Mouse (Mus musculus) neural tube, embryonic 13.5 days (tissue): ENCODE data around the gene Gbp5. TPM values are rescaled to one million over a fixed set of nuclear protein-coding genes. Genes with fewer than 3 reads are reported as not detected.
"Not testable (repeated sequence)": the region's sequence is repeated elsewhere in the genome, so short reads cannot be mapped to it uniquely, and the experiment has no call there.

ENCODE experiments used
- ATAC-seq: fragments of 200-750 bp; cut with Nextera tagmentation; 2 replicates; pipeline ENCODE4 v1.8.0; 2017; ENCODE audit warnings: low read depth, mild to moderate bottlenecking, moderate TSS enrichment, moderate library complexity
- H3K27ac ChIP-seq: fragments of 300-500 bp; sonication (generic); replicated peaks from 2 replicates; pipeline ENCODE4 v1.5.1; 2015; ENCODE audit warnings: moderate library complexity, mild to moderate bottlenecking, inconsistent platforms
- H3K27me3 ChIP-seq: fragments of 300-500 bp; sonication (generic); 2 replicates; pipeline ENCODE4 v1.6.1; 2015; ENCODE audit warnings: mild to moderate bottlenecking, inconsistent platforms
- H3K36me3 ChIP-seq: fragments of 300-500 bp; sonication (generic); 2 replicates; pipeline ENCODE4 v1.6.1; 2015; ENCODE audit warnings: mild to moderate bottlenecking, inconsistent platforms
- H3K4me1 ChIP-seq: fragments of 300-500 bp; sonication (generic); replicated peaks from 2 replicates; pipeline ENCODE4 v1.6.1; 2015; ENCODE audit warnings: inconsistent platforms
- H3K4me2 ChIP-seq: fragments of 300-500 bp; sonication (generic); 2 replicates; pipeline ENCODE4 v1.6.1; 2015; ENCODE audit warnings: inconsistent platforms, mild to moderate bottlenecking, moderate library complexity
- H3K4me3 ChIP-seq: fragments of 300-500 bp; sonication (generic); 2 replicates; pipeline ENCODE4 v1.5.1; 2015; ENCODE audit warnings: mild to moderate bottlenecking, inconsistent platforms
- H3K9ac ChIP-seq: fragments of 300-500 bp; sonication (generic); 2 replicates; pipeline ENCODE4 v1.6.1; 2015; ENCODE audit warnings: moderate library complexity, mild to moderate bottlenecking, inconsistent platforms
- H3K9me3 ChIP-seq: fragments of 300-500 bp; sonication (generic); 2 replicates; pipeline ENCODE4 v1.6.1; 2016; ENCODE audit warnings: inconsistent platforms
- WGBS: fragments of 180-500 bp; shearing (Covaris S2); methylation state at CpG from one replicate; pipeline ENCODE4 v1.1.7; 2015; 5-methylcytosine and 5-hydroxymethylcytosine counted together
- polyA plus RNA-seq: library from polyadenylated mRNA; unstranded; fragments of >200 nt; fragmentation: Nextera tagmentation; extraction: Ambion mirVana; gene quantifications from 2 replicates; pipeline ENCODE4 v1.2.1, GENCODE M21; 2015

Gene Gbp5
- polyA plus RNA-seq, 1 experiment from 2014 or later = 0.07 TPM

GRCm38 (mm10) chr3:142554601-142555000 lies 60.8 kb downstream of the Gbp5 start:
- H3K4me3 ChIP-seq = no peak overlapping the region
- no peak overlapping the region for H3K27ac ChIP-seq
- H3K9ac ChIP-seq = no peak overlapping the region
- ATAC-seq = no peak
- no peaks in the 10 kb centered on the region for H3K4me1 ChIP-seq
- WGBS = 77% methylated on average over 1 of the region's 1 CpGs
- no peaks in the 10 kb centered on the region for H3K36me3 ChIP-seq
- H3K27me3 ChIP-seq = no peaks in the 10 kb centered on the region
- no peaks in the 10 kb centered on the region for H3K9me3 ChIP-seq
- no peak overlapping the region for H3K4me2 ChIP-seq

- H3K9me3 ChIP-seq = no peaks in the 10 kb centered on the region
- peaks cover 9% of the 10 kb centered on the region; the same call in 1 of the 2 replicates for H3K4me1 ChIP-seq
- WGBS = 89% methylated on average over 11 of the region's 11 CpGs
- no peaks in the 10 kb centered on the region for H3K27me3 ChIP-seq
- H3K4me3 ChIP-seq = no peak overlapping the region
- H3K27ac ChIP-seq = no peak overlapping the region
- H3K36me3 ChIP-seq = no peaks in the 10 kb centered on the region
- H3K9ac ChIP-seq = no peak overlapping the region
- no peak overlapping the region for H3K4me2 ChIP-seq
- ATAC-seq = no peak
These were observed 61.8 kb downstream of the Gbp5 start for GRCm38 (mm10) chr3:142555623-142556022.

GRCm38 (mm10) chr3:142559632-142560228 lies 66.0 kb downstream of the Gbp5 start, which contains the start of gene Gbp3:
Gene Gbp3, plus strand, starts transcription at chr3:142560026.
- Histone ChIP-seq H3K27ac (no peak within 1 kb of the TSS), H3K9ac (0 out of 2 replicates have a peak within 1 kb of the TSS, but pooled peaks have one; percentile 31), H3K9me3 (no peaks in the 10 kb centered on the region), H3K36me3 (no peaks in the 10 kb centered on the region), H3K4me2 (peak within 1 kb of the TSS; percentile 46), H3K27me3 (no peaks in the 10 kb centered on the region), H3K4me3 (peak within 1 kb of the TSS; percentile 25), H3K4me1 (peaks cover 10% of the 10 kb centered on the region; the same call in 1 of the 2 replicates)
- ATAC-seq = no peak
- 30% methylated on average over 3 of the region's 3 CpGs for WGBS

GRCm38 (mm10) chr3:142560296-142560948 lies 66.6 kb downstream of the Gbp5 start:
- no peaks in the 10 kb centered on the region for H3K36me3 ChIP-seq
- peak; percentile 77 for ATAC-seq
- WGBS = 22% methylated on average over 12 of the region's 12 CpGs
- no peaks in the 10 kb centered on the region for H3K27me3 ChIP-seq
- H3K4me1 ChIP-seq = peaks cover 10% of the 10 kb centered on the region; the same call in 1 of the 2 replicates
- H3K9me3 ChIP-seq = no peaks in the 10 kb centered on the region
- H3K4me3 ChIP-seq = peak overlapping the region; percentile 25
- H3K4me2 ChIP-seq = peak overlapping the region; percentile 46
- 0 out of 2 replicates have a peak overlapping the region, but pooled peaks have one; percentile 31 for H3K9ac ChIP-seq
- H3K27ac ChIP-seq = no peak overlapping the region

- Histone ChIP-seq H3K4me2 (no peak overlapping the region), H3K9me3 (no peaks in the 10 kb centered on the region), H3K27me3 (no peaks in the 10 kb centered on the region), H3K4me3 (no peak overlapping the region), H3K4me1 (peaks cover 10% of the 10 kb centered on the region; the same call in 1 of the 2 replicates), H3K27ac (no peak overlapping the region), H3K9ac (no peak overlapping the region), H3K36me3 (no peaks in the 10 kb centered on the region)
- 88% methylated on average over 14 of the region's 14 CpGs for WGBS
- no peak for ATAC-seq
These were observed 67.4 kb downstream of the Gbp5 start for GRCm38 (mm10) chr3:142561045-142561646.

- H3K27me3 ChIP-seq = no peaks in the 10 kb centered on the region
- 81% methylated on average over 7 of the region's 7 CpGs for WGBS
- no peak overlapping the region for H3K9ac ChIP-seq
- H3K4me1 ChIP-seq = peaks cover 10% of the 10 kb centered on the region; the same call in 1 of the 2 replicates
- H3K36me3 ChIP-seq = no peaks in the 10 kb centered on the region
- no peak overlapping the region for H3K27ac ChIP-seq
- H3K9me3 ChIP-seq = no peaks in the 10 kb centered on the region
- no peak overlapping the region for H3K4me3 ChIP-seq
- H3K4me2 ChIP-seq = no peak overlapping the region
- ATAC-seq = no peak
These were observed 67.9 kb downstream of the Gbp5 start for GRCm38 (mm10) chr3:142561666-142562065.

- ATAC-seq, H3K4me2 ChIP-seq, H3K4me1 ChIP-seq, H3K36me3 ChIP-seq, H3K27me3 ChIP-seq, H3K4me3 ChIP-seq, H3K9me3 ChIP-seq, H3K27ac ChIP-seq, H3K9ac ChIP-seq: not testable (repeated sequence)
- 72% methylated on average over 5 of the region's 5 CpGs for WGBS
These were observed 73.7 kb downstream of the Gbp5 start for GRCm38 (mm10) chr3:142567490-142567889.

- no peak overlapping the region for H3K9ac ChIP-seq
- H3K27ac ChIP-seq = no peak overlapping the region
- H3K4me2 ChIP-seq = no peak overlapping the region
- no peaks in the 10 kb centered on the region for H3K9me3 ChIP-seq
- ATAC-seq = no peak
- H3K27me3 ChIP-seq = no peaks in the 10 kb centered on the region
- WGBS = 86% methylated on average over 4 of the region's 4 CpGs
- H3K4me1 ChIP-seq = no peaks in the 10 kb centered on the region
- H3K36me3 ChIP-seq = no peaks in the 10 kb centered on the region
- H3K4me3 ChIP-seq = no peak overlapping the region
These were observed 77.0 kb downstream of the Gbp5 start for GRCm38 (mm10) chr3:142570738-142571137.

Other genes with a start within 250 kb of the Gbp5 start
- 13.5 and 16.2 TPM in 2 replicates for gene Pdlim5, start 98.3 kb upstream of the Gbp5 start, polyA plus RNA-seq
- gene Gbp7, start 36.4 kb downstream of the Gbp5 start, polyA plus RNA-seq = 1.8 and 2.6 TPM in 2 replicates
- 0.47 and 1.5 TPM in 2 replicates for gene Gbp3, start 66.0 kb downstream of the Gbp5 start, polyA plus RNA-seq
- gene Gbp2b, start 100.9 kb downstream of the Gbp5 start, polyA plus RNA-seq = not detected in 2 replicates
- gene Gbp2, start 126.6 kb downstream of the Gbp5 start, polyA plus RNA-seq = 0.50 and 0.78 TPM in 2 replicates
- gene Kyat3, start 207.1 kb downstream of the Gbp5 start, polyA plus RNA-seq = 6.5 and 7.6 TPM in 2 replicates